Comparison of ENCODE assay signal across 9 mouse cellular contexts in genomic region chr4:32302668-32303067, GRCm38 (mm10).
DNase-seq lines count a peak whose midpoint lies in the region; ATAC-seq and TF ChIP-seq lines count a peak whose summit lies in the region.
"Had no signal": no experiment of that assay in that cellular context is flagged by ENCODE, and none has a peak within 500 bp of the region (broad histone marks: within the 10 kb centered on the region; RNA-seq: fewer than 3 reads in every experiment).

No protein-coding gene starts in this region.

- peaks cover 65% of the 10 kb centered on the region for H3K4me1 ChIP-seq in forebrain, embryonic 10.5 days
- H3K4me1 ChIP-seq in intestine, postnatal 0 days (replicated peaks; ENCODE audit: control insufficient read depth, insufficient read depth, low read length), result 0 out of 2 replicates have a peak, but pooled peaks cover 3% of the 10 kb centered on the region

- no peak for TF ChIP-seq CTCF in left cerebral cortex, adult 2 months (IDR thresholded peaks at IDR 0.05)
- no peak for TF ChIP-seq CTCF in intestine, postnatal 0 days (IDR thresholded peaks at IDR 0.05; ENCODE audit: low read depth)

- peak overlapping the region; percentile 71; the same call in 1 of the 2 replicates for H3K27ac ChIP-seq in left cerebral cortex, adult 2 months
- peak overlapping the region; percentile 85 for H3K27ac ChIP-seq in forebrain, embryonic 10.5 days
- no peak overlapping the region for H3K27ac ChIP-seq in intestine, postnatal 0 days (ENCODE audit: low read depth, low read length)

- no peak overlapping the region for H3K4me3 ChIP-seq in left cerebral cortex, adult 2 months
- no peak overlapping the region; the same call in 1 of the 2 replicates for H3K4me3 ChIP-seq in forebrain, embryonic 10.5 days
- H3K4me3 ChIP-seq in intestine, postnatal 0 days (ENCODE audit: low read depth, low read length), result no peak overlapping the region

- peak overlapping the region; percentile 17; the same call in 1 of the 2 replicates for H3K4me2 ChIP-seq in intestine, postnatal 0 days (replicated peaks; ENCODE audit: low read depth)

- intact Hi-C loops in left cerebral cortex, adult 2 months (cut with DNase I), result loop anchor here (5.0 kb wide), 2 partner anchors 110 to 230 kb away; no protein-coding TSS in a partner anchor
- intact Hi-C loops in left cerebral cortex, postnatal 36 days (cut with DNase I), result loop anchor here (5.0 kb wide), 1 partner anchor 130 kb away; no protein-coding TSS in a partner anchor

- no peak overlapping the region for H3K9ac ChIP-seq in intestine, postnatal 0 days (ENCODE audit: low read depth, low read length)
- H3K9ac ChIP-seq: liver, postnatal 0 days had no signal

- 66% methylated on average over 5 of the region's 5 CpGs for WGBS in forebrain, embryonic 10.5 days
- WGBS in intestine, postnatal 0 days, result 69% methylated on average over 5 of the region's 5 CpGs

- ATAC-seq in intestine, postnatal 0 days, result no peak
- ATAC-seq: liver, postnatal 0 days had no signal

- no peak for DNase-seq in left cerebral cortex, adult 2 months (ENCODE audit: extremely low spot score in 1 of 2, low spot score in 2 of 2)
- DNase-seq in left cerebral cortex, postnatal 36 days (ENCODE audit: low spot score in 2 of 2), result no peak
- DNase-seq in forebrain, embryonic 10.5 days (ENCODE audit: extremely low spot score, low spot score), result no peak
- DNase-seq in skeletal muscle tissue, adult 2 months (ENCODE audit: low read depth, low spot score), result peak; percentile 52
- no peak for DNase-seq in left cerebral cortex, adult 9 months (ENCODE audit: low spot score in 2 of 2)
- DNase-seq in right cerebral cortex, postnatal 14 days, result no peak
- DNase-seq in urinary bladder, postnatal 36 days (ENCODE audit: low spot score in 2 of 2), result no peak
- DNase-seq: liver, postnatal 0 days had no signal

- no peaks in the 10 kb centered on the region for H3K9me3 ChIP-seq in forebrain, embryonic 10.5 days
- H3K9me3 ChIP-seq in intestine, postnatal 0 days (ENCODE audit: control insufficient read depth), result no peaks in the 10 kb centered on the region

- H3K27me3 ChIP-seq in forebrain, embryonic 10.5 days (ENCODE audit: poor library complexity, severe bottlenecking), result no peaks in the 10 kb centered on the region
- no peaks in the 10 kb centered on the region for H3K27me3 ChIP-seq in intestine, postnatal 0 days (replicated peaks; ENCODE audit: control insufficient read depth, insufficient read depth, low read length)

- H3K36me3 ChIP-seq in forebrain, embryonic 10.5 days (replicated peaks), result no peaks in the 10 kb centered on the region
- no peaks in the 10 kb centered on the region for H3K36me3 ChIP-seq in intestine, postnatal 0 days (ENCODE audit: control insufficient read depth, insufficient read depth)
